Mouse (Mus musculus): Measurements from ENCODE around the gene Tbc1d22a.

DNA sequence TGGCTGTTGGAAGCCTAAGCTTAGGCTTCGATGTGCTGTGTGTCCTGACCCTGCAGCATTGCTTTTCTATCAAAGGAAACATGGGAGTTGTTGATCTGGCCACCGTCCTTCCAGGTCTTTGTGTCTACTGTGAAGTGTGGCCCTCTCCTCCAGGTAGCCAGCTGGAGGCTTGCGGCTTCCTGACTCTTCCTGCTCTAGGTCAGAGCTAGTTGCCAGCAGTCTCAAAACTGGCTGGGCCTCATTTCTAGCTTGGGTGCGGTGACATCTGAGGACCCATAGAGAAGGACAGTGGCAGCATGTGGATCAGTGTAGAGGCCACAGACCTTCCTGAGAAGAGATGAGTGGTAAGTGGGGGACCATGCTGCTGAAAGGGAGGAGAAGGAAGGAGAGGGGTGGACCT is 120.0 kb downstream of the Tbc1d22a start:
- no peak for TF ChIP-seq CTCF (conservative IDR thresholded peaks at IDR 0.05; ENCODE audit: insufficient read depth, insufficient read length, low read depth, low read length)
- TF ChIP-seq POLR2A (IDR thresholded peaks at IDR 0.05; ENCODE audit: low read depth, low read length), result no peak

Data from kidney, adult 2 months (tissue).